Mouse (Mus musculus): ENCODE results near the gene Anapc16. TPM values are rescaled to one million over a fixed set of nuclear protein-coding genes. Genes with fewer than 3 reads are reported as not detected.

Gene Anapc16
- polyA plus RNA-seq, 1 experiment from 2014 or later: 87.2 TPM

GRCm38 (mm10) chr10:59971813-59972212 is 31.1 kb downstream of the Anapc16 start:
- Histone ChIP-seq H3K27me3 (ENCODE audit: control insufficient read depth, insufficient read depth, low read length) (no peaks in the 10 kb centered on the region), H3K4me3 (ENCODE audit: low read depth, low read length) (no peak overlapping the region), H3K36me3 (ENCODE audit: control insufficient read depth, insufficient read depth, low read length) (no peaks in the 10 kb centered on the region), H3K9ac (ENCODE audit: low read length) (no peak overlapping the region), H3K4me2 (no peak overlapping the region), H3K9me3 (ENCODE audit: control insufficient read depth, low read length) (no peaks in the 10 kb centered on the region), H3K27ac (ENCODE audit: low read depth, low read length) (no peak overlapping the region), H3K4me1 (ENCODE audit: control insufficient read depth, insufficient read depth, low read length) (peaks cover 21% of the 10 kb centered on the region)
- ATAC-seq (ENCODE audit: low FRiP score) (no peak), DNase-seq (ENCODE audit: low spot score, missing footprints) (no peak)
- WGBS: 94% methylated on average over 8 of the region's 8 CpGs

- DNase-seq (ENCODE audit: low spot score, missing footprints) (peak; percentile 91), ATAC-seq (ENCODE audit: low FRiP score) (no peak)
- Histone ChIP-seq H3K4me1 (ENCODE audit: control insufficient read depth, insufficient read depth, low read length) (peaks cover 21% of the 10 kb centered on the region), H3K36me3 (ENCODE audit: control insufficient read depth, insufficient read depth, low read length) (no peaks in the 10 kb centered on the region), H3K4me3 (ENCODE audit: low read depth, low read length) (peak overlapping the region; percentile 42), H3K9ac (ENCODE audit: low read length) (peak overlapping the region; percentile 86), H3K4me2 (peak overlapping the region; percentile 69), H3K27me3 (ENCODE audit: control insufficient read depth, insufficient read depth, low read length) (no peaks in the 10 kb centered on the region), H3K9me3 (ENCODE audit: control insufficient read depth, low read length) (no peaks in the 10 kb centered on the region), H3K27ac (ENCODE audit: low read depth, low read length) (peak overlapping the region; percentile 80; the same call in 1 of the 2 replicates)
- WGBS: 31% methylated on average over 6 of the region's 6 CpGs
Observed at GRCm38 (mm10) chr10:59970450-59971062, 32.4 kb downstream of the Anapc16 start.

- ATAC-seq (ENCODE audit: low FRiP score): peak; percentile 56
- Histone ChIP-seq H3K4me1 (ENCODE audit: control insufficient read depth, insufficient read depth, low read length) (peaks cover 23% of the 10 kb centered on the region), H3K36me3 (ENCODE audit: control insufficient read depth, insufficient read depth, low read length) (no peaks in the 10 kb centered on the region), H3K4me2 (peak overlapping the region; percentile 69), H3K9ac (ENCODE audit: low read length) (peak overlapping the region; percentile 86), H3K27ac (ENCODE audit: low read depth, low read length) (peak overlapping the region; percentile 80), H3K4me3 (ENCODE audit: low read depth, low read length) (peak overlapping the region; percentile 42), H3K9me3 (ENCODE audit: control insufficient read depth, low read length) (no peaks in the 10 kb centered on the region), H3K27me3 (ENCODE audit: control insufficient read depth, insufficient read depth, low read length) (no peaks in the 10 kb centered on the region)
- DNase-seq (ENCODE audit: low spot score, missing footprints): peak; percentile 98
- whole genome bisulfite sequencing: 2% methylated on average over 25 of the region's 25 CpGs
Observed at GRCm38 (mm10) chr10:59969821-59970449, 33.0 kb downstream of the Anapc16 start.

DNA sequence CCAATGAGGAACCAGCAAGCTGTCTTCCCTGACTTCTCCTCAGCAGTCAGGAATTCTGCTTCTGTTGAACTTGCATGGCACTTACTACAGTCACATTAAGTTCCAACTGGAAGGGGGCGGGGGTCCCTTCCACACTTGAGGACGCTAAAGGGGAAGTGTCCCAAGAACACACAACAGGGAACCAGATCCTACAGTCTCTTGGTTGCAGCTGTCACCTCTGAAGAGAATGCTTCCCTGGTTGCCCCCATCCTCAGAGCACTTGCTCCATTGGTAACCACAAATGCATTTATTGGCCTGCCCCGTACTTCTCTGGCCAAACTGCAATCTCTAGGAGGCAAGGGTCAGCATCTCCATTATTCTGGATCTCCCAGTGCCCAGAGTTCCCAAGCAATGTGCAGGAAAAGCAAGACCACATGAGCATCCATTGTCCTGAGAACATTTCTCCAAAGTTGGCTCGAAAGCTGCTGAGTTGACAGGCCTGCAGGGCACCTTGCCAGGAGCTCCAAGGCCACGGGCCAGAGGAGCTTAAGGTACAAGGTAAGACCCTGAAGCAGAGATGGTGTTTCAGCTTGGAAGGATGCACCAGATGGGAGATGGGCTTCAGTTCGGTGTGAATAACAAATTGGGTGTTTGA is 35.5 kb downstream of the Anapc16 start:
- Histone ChIP-seq H3K4me2 (no peak overlapping the region), H3K9me3 (ENCODE audit: control insufficient read depth, low read length) (no peaks in the 10 kb centered on the region), H3K4me3 (ENCODE audit: low read depth, low read length) (no peak overlapping the region), H3K27me3 (ENCODE audit: control insufficient read depth, insufficient read depth, low read length) (no peaks in the 10 kb centered on the region), H3K4me1 (ENCODE audit: control insufficient read depth, insufficient read depth, low read length) (peaks cover 16% of the 10 kb centered on the region), H3K36me3 (ENCODE audit: control insufficient read depth, insufficient read depth, low read length) (no peaks in the 10 kb centered on the region), H3K27ac (ENCODE audit: low read depth, low read length) (no peak overlapping the region), H3K9ac (ENCODE audit: low read length) (no peak overlapping the region)
- ATAC-seq (ENCODE audit: low FRiP score) (no peak), DNase-seq (ENCODE audit: low spot score, missing footprints) (no peak)
- 91% methylated on average over 6 of the region's 6 CpGs for WGBS

GRCm38 (mm10) chr10:59966743-59967142 is 36.2 kb downstream of the Anapc16 start:
- H3K36me3 ChIP-seq (ENCODE audit: control insufficient read depth, insufficient read depth, low read length): no peaks in the 10 kb centered on the region
- H3K27me3 ChIP-seq (ENCODE audit: control insufficient read depth, insufficient read depth, low read length): no peaks in the 10 kb centered on the region
- no peak overlapping the region for H3K4me3 ChIP-seq (ENCODE audit: low read depth, low read length)
- no peak overlapping the region for H3K9ac ChIP-seq (ENCODE audit: low read length)
- DNase-seq (ENCODE audit: low spot score, missing footprints) (no peak), ATAC-seq (ENCODE audit: low FRiP score) (no peak)
- peaks cover 15% of the 10 kb centered on the region for H3K4me1 ChIP-seq (ENCODE audit: control insufficient read depth, insufficient read depth, low read length)
- H3K9me3 ChIP-seq (ENCODE audit: control insufficient read depth, low read length): no peaks in the 10 kb centered on the region
- WGBS: 93% methylated on average over 6 of the region's 6 CpGs
- no peak overlapping the region for H3K27ac ChIP-seq (ENCODE audit: low read depth, low read length)
- H3K4me2 ChIP-seq: no peak overlapping the region

DNA sequence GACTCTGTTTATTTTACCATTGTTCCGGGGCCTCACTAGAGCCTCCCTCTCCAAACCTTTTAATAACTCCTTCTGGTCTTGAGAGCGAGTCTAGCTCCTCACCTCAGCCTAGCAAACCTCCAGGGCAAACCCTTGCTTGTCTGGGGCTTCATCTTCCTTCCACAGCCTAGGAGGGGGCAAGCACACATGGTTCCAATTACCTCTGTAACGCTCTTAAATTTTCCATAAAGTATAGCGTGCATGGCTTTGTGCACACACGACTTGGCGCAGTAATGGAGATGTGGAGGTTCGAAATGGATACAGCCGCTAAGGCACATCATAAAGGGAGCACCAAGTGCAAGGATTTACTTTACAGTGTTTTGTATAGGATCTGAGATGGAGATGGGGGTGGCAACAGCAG is 37.1 kb downstream of the Anapc16 start:
- no peaks in the 10 kb centered on the region for H3K36me3 ChIP-seq (ENCODE audit: control insufficient read depth, insufficient read depth, low read length)
- no peaks in the 10 kb centered on the region for H3K9me3 ChIP-seq (ENCODE audit: control insufficient read depth, low read length)
- H3K4me1 ChIP-seq (ENCODE audit: control insufficient read depth, insufficient read depth, low read length): peaks cover 15% of the 10 kb centered on the region
- no peak overlapping the region for H3K4me3 ChIP-seq (ENCODE audit: low read depth, low read length)
- H3K4me2 ChIP-seq: no peak overlapping the region
- no peaks in the 10 kb centered on the region for H3K27me3 ChIP-seq (ENCODE audit: control insufficient read depth, insufficient read depth, low read length)
- DNase-seq (ENCODE audit: low spot score, missing footprints) (peak; percentile 87), ATAC-seq (ENCODE audit: low FRiP score) (no peak)
- no peak overlapping the region; the same call in 1 of the 2 replicates for H3K27ac ChIP-seq (ENCODE audit: low read depth, low read length)
- 75% methylated on average over 8 of the region's 8 CpGs for WGBS
- H3K9ac ChIP-seq (ENCODE audit: low read length): no peak overlapping the region

GRCm38 (mm10) chr10:59965362-59965695 is 37.6 kb downstream of the Anapc16 start:
- Histone ChIP-seq H3K9ac (ENCODE audit: low read length) (no peak overlapping the region), H3K4me1 (ENCODE audit: control insufficient read depth, insufficient read depth, low read length) (peaks cover 12% of the 10 kb centered on the region)
- DNase-seq (ENCODE audit: low spot score, missing footprints): peak; percentile 85

DNA sequence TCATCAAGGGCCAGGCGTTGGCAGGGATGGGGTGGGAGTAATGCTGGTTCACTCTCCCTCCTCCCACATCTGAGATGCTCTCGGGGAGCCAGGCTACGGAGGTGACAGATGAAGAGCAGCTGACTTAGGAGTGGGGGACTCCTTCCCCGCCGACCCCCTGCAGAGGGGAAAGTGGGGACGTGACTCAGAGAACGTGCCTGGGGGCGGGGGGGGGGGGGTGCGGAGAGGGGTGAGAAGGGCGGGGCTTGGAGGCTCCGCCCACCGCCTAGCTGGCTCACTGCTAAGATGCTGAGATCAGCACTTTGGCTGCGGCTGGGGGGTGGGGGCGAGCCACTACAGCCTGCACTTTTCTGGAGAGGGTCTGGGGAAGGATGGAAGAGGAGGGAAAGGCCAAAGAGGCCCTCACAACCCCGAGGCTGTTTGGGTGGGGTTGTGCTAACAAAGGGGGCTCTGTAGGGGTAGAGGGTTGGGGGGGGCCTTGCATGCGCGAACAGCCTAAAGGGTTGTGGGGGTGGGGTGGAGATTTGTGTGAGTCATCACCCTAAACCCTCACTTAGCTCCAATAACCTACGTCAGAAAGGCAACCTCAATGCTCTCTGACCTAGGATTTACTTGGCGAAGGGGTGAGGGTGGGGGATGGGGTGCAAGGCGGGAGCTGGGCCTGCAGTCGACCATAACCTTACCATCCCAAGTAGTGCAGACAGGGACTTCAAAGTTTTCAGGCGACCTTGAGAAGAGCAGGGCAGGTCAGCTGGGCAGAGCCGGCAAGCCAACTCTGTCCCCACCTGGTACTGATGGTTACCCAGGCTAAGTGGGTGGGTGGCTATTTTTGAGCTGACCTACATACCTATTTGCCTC is 38.2 kb downstream of the Anapc16 start:
- DNase-seq (ENCODE audit: low spot score, missing footprints) (peak; percentile 90), ATAC-seq (ENCODE audit: low FRiP score) (peak; percentile 81)
- Histone ChIP-seq H3K27ac (ENCODE audit: low read depth, low read length) (peak overlapping the region; percentile 25; the same call in 1 of the 2 replicates), H3K4me3 (ENCODE audit: low read depth, low read length) (peak overlapping the region; percentile 1; the same call in 1 of the 2 replicates), H3K9ac (ENCODE audit: low read length) (peak overlapping the region; percentile 17; the same call in 1 of the 2 replicates), H3K9me3 (ENCODE audit: control insufficient read depth, low read length) (no peaks in the 10 kb centered on the region), H3K27me3 (ENCODE audit: control insufficient read depth, insufficient read depth, low read length) (no peaks in the 10 kb centered on the region), H3K4me2 (peak overlapping the region; percentile 30), H3K4me1 (ENCODE audit: control insufficient read depth, insufficient read depth, low read length) (peaks cover 8% of the 10 kb centered on the region; the same call in 1 of the 2 replicates), H3K36me3 (ENCODE audit: control insufficient read depth, insufficient read depth, low read length) (no peaks in the 10 kb centered on the region)
- WGBS: 2% methylated on average over 20 of the region's 23 CpGs

More at GRCm38 (mm10) chr10:59965362-59965695, 37.6 kb downstream of the Anapc16 start:
- Histone ChIP-seq H3K27ac (ENCODE audit: low read depth, low read length) (no peak overlapping the region; the same call in 1 of the 2 replicates), H3K4me3 (ENCODE audit: low read depth, low read length) (no peak overlapping the region), H3K36me3 (ENCODE audit: control insufficient read depth, insufficient read depth, low read length) (no peaks in the 10 kb centered on the region), H3K9me3 (ENCODE audit: control insufficient read depth, low read length) (no peaks in the 10 kb centered on the region), H3K27me3 (ENCODE audit: control insufficient read depth, insufficient read depth, low read length) (no peaks in the 10 kb centered on the region), H3K4me2 (no peak overlapping the region)
- no peak for ATAC-seq (ENCODE audit: low FRiP score)
- 29% methylated on average over 9 of the region's 9 CpGs for WGBS
